Mouse (Mus musculus) sigmoid colon, adult 10 weeks (tissue): ENCODE measurements around the gene Evi2a. TPM values are rescaled to one million over a fixed set of nuclear protein-coding genes. Genes with fewer than 3 reads are reported as not detected.

ENCODE experiments used
- polyA plus RNA-seq: library from polyadenylated mRNA; stranded (reverse); fragments of 350-450 nt; fragmentation: Illumina TruSeq; extraction: RNeasy Lipid Tissue Mini Kit (QIAGEN cat#74804); gene quantifications from one replicate; pipeline ENCODE4 v1.2.3, GENCODE M21; 2014; ENCODE audit warnings: low read depth, low replicate concordance

Gene Evi2a
- 14.7 TPM for polyA plus RNA-seq

GRCm38 (mm10) chr11:79530333-79530761 lies at the start of gene Evi2a, which contains the start of gene Evi2:
TSS of gene Evi2a (minus strand) at chr11:79530609.
TSS of gene Evi2 (minus strand) at chr11:79530589.

GRCm38 (mm10) chr11:79523560-79524309 lies 6.7 kb downstream of the Evi2a start, which contains the start of gene Evi2b:
TSS of gene Evi2b (minus strand) at chr11:79523762.

GRCm38 (mm10) chr11:79503845-79504244 lies 26.6 kb downstream of the Evi2a start, which contains the start of gene Omg:
TSS of gene Omg (minus strand) at chr11:79504084.

Other genes with a start within 250 kb of the Evi2a start
- not detected for gene Gm9964, start 233.7 kb downstream of the Evi2a start, polyA plus RNA-seq
- 33.9 TPM for gene Nf1, start 190.9 kb downstream of the Evi2a start, polyA plus RNA-seq
- 2.2 TPM for gene Omg, start 26.5 kb downstream of the Evi2a start, polyA plus RNA-seq
- 26.3 TPM for gene Evi2b, start 6.8 kb downstream of the Evi2a start, polyA plus RNA-seq
- 1.5 TPM for gene Evi2, start within 50 bp of the Evi2a start, polyA plus RNA-seq
- gene Rab11fip4, start 60.6 kb upstream of the Evi2a start, polyA plus RNA-seq = 6.5 TPM